Mouse (Mus musculus) limb, embryonic 11.5 days (tissue): ENCODE results near the gene Hist1h2ac. TPM values are rescaled to one million over a fixed set of nuclear protein-coding genes. Genes with fewer than 3 reads are reported as not detected.
"Not testable (repeated sequence)": the region's sequence is repeated elsewhere in the genome, so short reads cannot be mapped to it uniquely, and the experiment has no call there.

Experiments
- ATAC-seq: fragments of 200-750 bp; cut with Nextera tagmentation; 2 replicates; pipeline ENCODE4 v1.8.0; 2017; ENCODE audit warnings: low read depth; ENCODE audit not compliant: insufficient number of reproducible peaks, low FRiP score, low TSS enrichment
- DNase-seq: peaks from one replicate; pipeline ENCODE4 v3.0.0-alpha.2; 2015; ENCODE audit warnings: low spot score
- H3K27ac ChIP-seq: fragments of 300-500 bp; sonication (generic); replicated peaks from 2 replicates; pipeline ENCODE4 v1.5.1; 2014; ENCODE audit warnings: low read depth, mild to moderate bottlenecking, low read length
- H3K27me3 ChIP-seq: fragments of 300-500 bp; sonication (generic); 2 replicates; pipeline ENCODE4 v1.6.1; 2014; ENCODE audit warnings: mild to moderate bottlenecking, low read length, mixed read lengths; ENCODE audit not compliant: control insufficient read depth, insufficient read depth
- H3K36me3 ChIP-seq: fragments of 300-500 bp; sonication (generic); 2 replicates; pipeline ENCODE4 v1.6.1; 2014; ENCODE audit warnings: mild to moderate bottlenecking, low read length, moderate library complexity, mixed read lengths; ENCODE audit not compliant: control insufficient read depth, insufficient read depth
- H3K4me1 ChIP-seq: fragments of 300-500 bp; sonication (generic); 2 replicates; pipeline ENCODE4 v1.6.1; 2014; ENCODE audit warnings: low read length, mixed read lengths; ENCODE audit not compliant: control insufficient read depth, insufficient read depth
- H3K4me2 ChIP-seq: fragments of 300-500 bp; sonication (generic); 2 replicates; pipeline ENCODE4 v1.6.1; 2014; ENCODE audit warnings: low read depth, mild to moderate bottlenecking, moderate library complexity; ENCODE audit not compliant: severe bottlenecking
- H3K4me3 ChIP-seq: fragments of 300-500 bp; sonication (generic); 2 replicates; pipeline ENCODE4 v1.5.1; 2014; ENCODE audit warnings: low read depth, low read length
- H3K9ac ChIP-seq: fragments of 300-500 bp; sonication (generic); 2 replicates; pipeline ENCODE4 v1.6.1; 2014; ENCODE audit warnings: mild to moderate bottlenecking, low read length
- H3K9me3 ChIP-seq: fragments of 300-500 bp; sonication (generic); 2 replicates; pipeline ENCODE4 v1.6.1; 2016; ENCODE audit warnings: low read length; ENCODE audit not compliant: control insufficient read depth
- WGBS: fragments of 180-500 bp; shearing (Covaris S2); extraction: QIAGEN DNeasy Blood & Tissue Kit; methylation state at CpG from one replicate; pipeline ENCODE4 v1.1.7; 2014; 5-methylcytosine and 5-hydroxymethylcytosine counted together
- polyA plus RNA-seq: library from polyadenylated mRNA; unstranded; fragments of >200 nt; fragmentation: Nextera tagmentation; extraction: Ambion mirVana; gene quantifications from 2 replicates; pipeline ENCODE4 v1.2.1, GENCODE M21; 2014

Hist1h2ac gene
- polyA plus RNA-seq, 1 experiment from 2014 or later, result 1.0 TPM

DNA sequence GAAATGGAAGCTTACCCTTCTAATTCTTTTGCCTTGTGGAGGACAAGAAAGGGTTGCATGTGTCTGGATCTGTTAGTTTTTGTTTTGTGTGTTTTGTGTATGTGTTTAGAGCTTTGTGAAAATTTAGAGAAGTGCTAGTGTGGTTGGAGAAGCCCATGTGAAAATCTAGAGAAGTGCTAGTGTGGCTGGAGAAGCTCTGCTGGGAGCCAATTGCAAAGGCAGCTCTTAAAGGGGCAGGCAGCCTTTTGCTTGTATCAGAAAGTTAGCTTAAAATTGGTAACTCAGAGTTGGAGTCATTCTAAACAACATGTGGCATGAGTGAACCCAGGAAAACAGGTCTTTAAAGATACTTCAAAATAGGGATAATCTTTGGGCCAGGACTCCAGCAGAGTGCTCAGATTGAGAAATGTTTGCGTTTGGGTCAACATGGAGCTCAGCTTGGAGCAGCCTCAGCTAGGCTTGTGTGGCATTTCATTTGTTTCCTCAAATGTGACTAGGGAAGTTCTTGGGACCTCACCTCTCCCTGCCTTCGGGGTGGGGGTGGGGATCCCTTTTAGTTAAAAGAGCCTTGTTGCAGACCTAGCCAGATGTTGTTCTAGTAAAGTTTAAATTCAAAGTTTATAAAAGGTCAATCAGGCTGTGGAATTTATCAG is 34.0 kb upstream of the Hist1h2ac start:
- DNase-seq, result peak; percentile 22
- ATAC-seq, H3K9me3 ChIP-seq, H3K4me1 ChIP-seq, H3K4me2 ChIP-seq, H3K4me3 ChIP-seq, H3K27me3 ChIP-seq, H3K9ac ChIP-seq, H3K36me3 ChIP-seq, H3K27ac ChIP-seq: not testable (repeated sequence)
- 16% methylated on average over 2 of the region's 2 CpGs for WGBS

DNA sequence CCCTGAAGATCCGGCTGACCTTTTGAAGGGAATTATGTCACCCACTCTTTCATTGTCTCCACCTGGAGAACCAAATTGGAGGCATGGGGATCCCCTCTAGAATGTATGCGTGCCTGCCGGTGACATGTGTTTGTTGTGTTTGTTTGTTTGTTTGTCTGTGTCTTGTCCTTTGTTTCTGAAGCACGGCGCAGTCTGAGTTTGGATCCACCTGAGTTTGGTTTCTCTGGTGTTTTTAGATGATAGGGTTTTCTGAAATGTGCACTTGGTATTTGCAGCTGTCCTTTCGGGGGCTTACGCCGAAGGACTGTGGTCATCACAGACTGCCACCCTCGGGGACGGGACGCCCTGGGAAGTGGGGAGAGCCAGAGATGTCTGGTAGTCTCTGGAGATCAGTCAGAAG is 33.4 kb upstream of the Hist1h2ac start:
- Histone ChIP-seq H3K9me3 (no peaks in the 10 kb centered on the region), H3K4me2 (no peak overlapping the region), H3K27me3 (no peaks in the 10 kb centered on the region), H3K36me3 (no peaks in the 10 kb centered on the region), H3K27ac (no peak overlapping the region), H3K4me1 (0 out of 2 replicates have a peak, but pooled peaks cover 3% of the 10 kb centered on the region), H3K4me3 (no peak overlapping the region), H3K9ac (no peak overlapping the region; the same call in 1 of the 2 replicates)
- ATAC-seq (no peak), DNase-seq (peak; percentile 20)
- 47% methylated on average over 11 of the region's 11 CpGs for WGBS

DNA sequence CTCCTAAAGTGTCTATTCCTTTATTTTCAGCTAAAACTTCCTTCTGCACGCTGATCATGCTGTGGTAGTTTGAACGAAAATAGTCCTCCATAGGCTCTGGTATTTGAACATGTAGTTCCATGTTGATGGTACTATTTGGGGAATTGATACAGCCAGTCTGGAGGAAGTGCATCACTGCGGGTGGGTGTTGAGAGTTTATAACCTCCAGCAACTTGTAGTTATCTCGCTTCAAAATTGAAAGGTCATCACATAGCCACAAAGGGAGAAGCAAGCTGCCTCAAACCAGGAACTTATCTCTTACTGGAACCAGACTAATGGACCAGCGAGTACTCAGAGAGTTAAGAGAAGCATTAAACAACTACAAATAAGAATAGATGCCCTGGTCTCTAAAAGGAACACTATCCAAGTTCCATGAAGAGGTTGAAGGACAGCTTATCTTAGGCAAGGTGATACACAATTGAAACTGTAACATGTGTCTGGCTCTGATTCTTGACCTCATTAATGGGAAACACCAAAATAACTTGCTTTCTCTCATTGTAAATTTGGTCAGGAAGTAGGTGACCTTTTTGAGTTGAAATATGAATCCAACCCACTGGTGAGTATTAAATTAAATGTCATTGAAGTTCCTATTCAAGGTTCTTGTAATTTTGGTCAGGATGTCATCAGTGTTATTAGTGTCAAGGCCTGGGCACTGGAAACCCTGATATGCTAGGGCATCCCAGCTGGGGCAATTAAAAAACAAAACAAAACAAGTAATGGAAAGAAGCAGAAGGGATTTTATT is 32.7 kb upstream of the Hist1h2ac start:
- WGBS, result 88% methylated on average over 5 of the region's 5 CpGs
- ATAC-seq, result no peak

DNA sequence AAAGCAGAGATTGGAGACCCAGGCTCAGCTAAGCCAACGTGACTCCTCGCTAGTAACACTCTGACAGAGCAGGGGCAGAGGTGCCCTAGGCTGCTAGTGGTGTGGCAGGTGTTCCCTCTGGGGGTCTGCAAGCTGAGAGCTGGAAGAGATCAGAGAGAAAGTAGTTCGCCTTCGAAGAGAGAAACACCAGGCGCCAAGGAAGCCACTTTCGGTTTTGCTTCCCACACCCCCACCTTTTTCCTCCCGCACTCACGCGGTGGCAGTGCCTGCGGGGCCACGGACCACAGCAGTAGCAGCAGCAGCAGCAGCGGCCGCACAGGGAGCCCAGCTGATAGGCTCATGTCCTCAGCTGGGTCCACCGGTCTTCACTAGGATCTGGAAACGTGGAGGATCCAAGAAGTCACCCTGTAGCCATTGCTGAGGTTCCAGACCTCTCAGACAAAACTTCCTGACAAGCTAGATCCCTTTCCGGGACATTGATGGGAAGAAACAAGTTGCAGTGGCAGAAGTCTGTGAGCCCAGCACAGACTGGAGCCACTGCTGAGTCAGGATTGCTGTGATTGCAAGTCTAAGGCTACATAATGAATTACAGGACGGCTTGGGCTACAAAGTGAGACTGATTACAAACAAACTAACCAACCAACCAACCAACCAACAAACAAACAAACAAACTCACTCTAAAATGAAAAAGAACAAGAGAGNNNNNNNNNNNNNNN is 26.8 kb upstream of the Hist1h2ac start, which contains the start of gene Hfe:
Gene Hfe, minus strand, starts transcription at position 481 of the 716 bp plus-strand sequence.
- peak within 1 kb of the TSS; percentile 61 for H3K4me2 ChIP-seq
- H3K27ac ChIP-seq, result no peak within 1 kb of the TSS
- H3K27me3 ChIP-seq, result no peaks in the 10 kb centered on the region
- H3K4me1 ChIP-seq, result peaks cover 16% of the 10 kb centered on the region
- H3K36me3 ChIP-seq, result no peaks in the 10 kb centered on the region
- H3K9ac ChIP-seq, result peak within 1 kb of the TSS; percentile 32
- peak; percentile 68; the same call in 1 of the 2 replicates for ATAC-seq
- 2% methylated on average over 17 of the region's 17 CpGs for WGBS
- H3K9me3 ChIP-seq, result no peaks in the 10 kb centered on the region
- peak; percentile 67 for DNase-seq
- peak within 1 kb of the TSS; percentile 31 for H3K4me3 ChIP-seq

More for the DNA sequence above, 32.7 kb upstream of the Hist1h2ac start:
- H3K4me3 ChIP-seq, result no peak overlapping the region
- no peak overlapping the region for H3K9ac ChIP-seq
- H3K4me1 ChIP-seq, result 0 out of 2 replicates have a peak, but pooled peaks cover 3% of the 10 kb centered on the region
- no peak overlapping the region for H3K27ac ChIP-seq
- H3K27me3 ChIP-seq, result no peaks in the 10 kb centered on the region
- peak; percentile 19 for DNase-seq
- no peaks in the 10 kb centered on the region for H3K9me3 ChIP-seq
- no peaks in the 10 kb centered on the region for H3K36me3 ChIP-seq
- H3K4me2 ChIP-seq, result no peak overlapping the region

DNA sequence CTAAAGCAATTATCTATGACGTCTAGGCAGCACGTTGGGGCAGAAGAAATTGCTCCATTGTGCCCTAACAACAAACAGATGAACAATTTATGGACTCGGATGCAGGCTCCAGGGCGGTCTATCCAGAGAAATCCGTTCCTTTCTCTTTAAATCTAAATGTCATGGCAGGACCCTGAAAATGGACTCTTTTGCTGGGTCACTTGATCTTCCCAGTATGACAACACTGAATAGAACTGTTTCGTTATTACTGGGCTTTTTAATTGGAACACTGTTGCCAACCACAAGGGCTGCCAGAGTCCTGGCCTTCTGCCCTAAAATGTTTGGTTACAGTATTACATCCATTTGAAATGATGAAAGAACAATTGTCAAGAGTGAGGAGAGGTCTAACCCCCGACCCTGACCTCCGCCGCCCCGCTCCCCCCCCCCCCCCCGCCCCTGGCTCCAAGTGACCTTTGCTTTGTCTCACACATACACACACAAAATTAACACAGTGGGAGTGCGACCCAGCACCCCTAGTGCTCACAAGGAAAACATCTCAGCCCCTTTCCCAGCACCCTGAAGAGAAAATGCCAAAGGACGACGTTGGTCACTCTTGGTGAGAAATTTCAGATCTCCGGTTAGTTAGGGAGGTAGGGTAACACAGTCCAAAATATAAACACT is 26.1 kb upstream of the Hist1h2ac start:
- ATAC-seq, result peak; percentile 44; the same call in 1 of the 2 replicates

DNA sequence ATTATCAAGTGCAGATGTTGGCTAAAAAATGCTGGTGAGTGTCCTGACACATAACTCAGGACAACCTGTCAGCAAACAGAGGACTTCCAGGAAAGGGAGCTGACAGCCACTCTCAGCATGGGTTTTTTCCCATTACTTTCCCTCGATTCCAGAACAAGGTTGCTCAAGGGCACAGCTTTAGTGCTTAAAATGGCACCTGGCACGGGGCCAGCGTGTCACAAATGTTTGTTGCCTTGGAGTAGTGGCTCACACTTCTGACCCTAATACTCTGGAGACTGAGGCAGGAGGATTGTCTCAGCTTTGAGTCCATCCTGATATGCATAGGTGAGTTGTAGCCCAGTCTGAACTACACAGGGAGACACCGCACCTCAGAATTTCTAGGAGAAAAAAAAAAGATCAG is 24.9 kb upstream of the Hist1h2ac start:
- 63% methylated on average over 4 of the region's 4 CpGs for WGBS

More for the DNA sequence above, 26.1 kb upstream of the Hist1h2ac start:
- Histone ChIP-seq H3K4me2 (peak overlapping the region; percentile 61), H3K9me3 (no peaks in the 10 kb centered on the region), H3K4me3 (peak overlapping the region; percentile 31), H3K9ac (peak overlapping the region; percentile 32; the same call in 1 of the 2 replicates), H3K27ac (no peak overlapping the region), H3K36me3 (no peaks in the 10 kb centered on the region), H3K27me3 (no peaks in the 10 kb centered on the region), H3K4me1 (peaks cover 16% of the 10 kb centered on the region)
- DNase-seq, result no peak
- WGBS, result 12% methylated on average over 15 of the region's 15 CpGs

DNA sequence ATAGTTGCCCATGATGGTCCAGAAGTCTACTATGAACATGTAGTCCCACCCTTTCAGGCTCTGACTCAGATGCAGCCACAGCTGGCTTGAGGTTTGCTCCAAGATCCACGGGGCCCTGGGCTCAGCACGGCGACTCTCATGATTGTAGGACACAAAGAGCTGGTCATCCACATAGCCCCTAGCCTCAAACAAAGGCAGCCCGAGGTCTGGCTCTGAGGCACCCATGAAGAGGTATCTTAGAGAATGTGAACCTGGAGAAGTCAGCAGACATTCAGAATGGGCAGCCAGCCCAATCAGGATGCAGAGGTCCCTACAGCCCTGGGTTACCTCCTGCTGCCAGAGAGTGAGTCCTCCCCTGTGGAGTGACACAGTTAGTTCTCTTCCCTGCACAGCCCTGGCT is 24.3 kb upstream of the Hist1h2ac start:
- no peaks in the 10 kb centered on the region for H3K9me3 ChIP-seq

More for the DNA sequence above, 24.9 kb upstream of the Hist1h2ac start:
- no peak overlapping the region for H3K4me3 ChIP-seq
- H3K4me2 ChIP-seq, result no peak overlapping the region
- ATAC-seq (no peak), DNase-seq (peak; percentile 22)
- no peak overlapping the region for H3K27ac ChIP-seq
- H3K9me3 ChIP-seq, result no peaks in the 10 kb centered on the region
- H3K27me3 ChIP-seq, result no peaks in the 10 kb centered on the region
- no peak overlapping the region for H3K9ac ChIP-seq
- H3K36me3 ChIP-seq, result no peaks in the 10 kb centered on the region
- peaks cover 16% of the 10 kb centered on the region for H3K4me1 ChIP-seq

DNA sequence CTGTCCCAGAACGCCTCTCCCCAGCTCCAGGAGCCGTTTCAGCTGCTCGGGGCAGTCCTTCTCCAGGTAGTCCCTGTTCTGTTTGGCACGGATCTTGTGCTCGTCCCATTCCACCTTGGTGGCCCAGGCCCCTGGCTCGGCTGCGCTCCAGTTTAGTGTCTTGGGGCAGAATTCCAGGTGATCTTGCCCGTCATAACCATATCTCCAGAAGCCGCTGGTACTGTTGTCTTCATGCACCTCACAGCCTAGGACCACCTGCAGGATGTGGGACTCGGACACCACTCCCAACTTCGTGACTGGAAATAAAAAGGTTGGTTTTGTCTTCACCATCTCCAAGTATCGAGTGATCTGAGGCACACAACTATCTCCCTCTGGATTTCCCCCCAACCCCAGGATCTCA is 23.0 kb upstream of the Hist1h2ac start:
- H3K4me1 ChIP-seq, result peaks cover 16% of the 10 kb centered on the region
- H3K27ac ChIP-seq, result no peak overlapping the region
- H3K4me2 ChIP-seq, result no peak overlapping the region
- no peaks in the 10 kb centered on the region for H3K27me3 ChIP-seq
- H3K9me3 ChIP-seq, result no peaks in the 10 kb centered on the region
- H3K36me3 ChIP-seq, result no peaks in the 10 kb centered on the region
- WGBS, result 91% methylated on average over 12 of the region's 12 CpGs
- DNase-seq (peak; percentile 18), ATAC-seq (no peak)
- no peak overlapping the region for H3K4me3 ChIP-seq
- H3K9ac ChIP-seq, result no peak overlapping the region

More for the DNA sequence above, 24.3 kb upstream of the Hist1h2ac start:
- H3K27me3 ChIP-seq, result no peaks in the 10 kb centered on the region
- no peaks in the 10 kb centered on the region for H3K36me3 ChIP-seq
- H3K4me3 ChIP-seq, result no peak overlapping the region
- no peak overlapping the region for H3K9ac ChIP-seq
- ATAC-seq (0 out of 2 replicates have a peak, but pooled peaks have one; percentile 51), DNase-seq (peak; percentile 20)
- WGBS, result 89% methylated on average over 4 of the region's 4 CpGs
- H3K4me1 ChIP-seq, result peaks cover 16% of the 10 kb centered on the region
- H3K27ac ChIP-seq, result no peak overlapping the region
- no peak overlapping the region for H3K4me2 ChIP-seq
